Mouse (Mus musculus) Patski (cell line): ENCODE results near the gene Dnajc30. TPM values are rescaled to one million over a fixed set of nuclear protein-coding genes. Genes with fewer than 3 reads are reported as not detected.
"Not testable (repeated sequence)": the region's sequence is repeated elsewhere in the genome, so short reads cannot be mapped to it uniquely, and the experiment has no call there.

Experiments used
- ATAC-seq: fragments of 100-300 bp; one replicate; pipeline ENCODE4 v1.8.0; 2021
- CTCF ChIA-PET: fragments of 350-600 bp; sonication (Branson Sonifier 250); formaldehyde crosslinking; loops from one replicate; lab custom pipeline; 2022; ENCODE audit warnings: inconsistent platforms; lab: Charles Lee
- POLR2A ChIA-PET: fragments of 350-600 bp; sonication (Branson Sonifier 250); formaldehyde crosslinking; loops from one replicate; lab custom pipeline; 2022; ENCODE audit warnings: antibody characterized with exemption, inconsistent platforms; lab: Charles Lee
- DNase-seq: peaks from one replicate; pipeline ENCODE4 v3.0.0-alpha.2; 2011; ENCODE audit warnings: low read depth, low spot score
- H3K27me3 ChIP-seq: fragments of 371-371 bp; one replicate; pipeline ENCODE4 v1.5.1; 2021
- CTCF ChIP-seq: fragments of 100-300 bp; IDR thresholded peaks from one replicate; pipeline ENCODE4 v1.5.1; 2021
- in situ Hi-C: fragments of 300-500 bp; cut with MboI; formaldehyde crosslinking; loops from 3 replicates; pipeline ENCODE4 v1.11.1; 2018; ENCODE audit warnings: low pct_unique_long_range_greater_than_20kb, mixed read lengths
- polyA plus RNA-seq: library from polyadenylated mRNA; unstranded; gene quantifications from one replicate; pipeline ENCODE4 v1.2.3, GENCODE M21; 2021

Gene Dnajc30
- polyA plus RNA-seq, 1 experiment from 2014 or later, result 22.5 TPM

GRCm38 (mm10) chr5:135032581-135032980 lies 31.4 kb upstream of the Dnajc30 start:
- ATAC-seq (no peak), DNase-seq (no peak)
- ChIA-PET CTCF (no interaction called here), POLR2A (interaction anchor here (0.6 kb wide), 1 partner anchor 33 kb away, joined by 3 read pairs; no protein-coding TSS in a partner anchor)
- TF ChIP-seq CTCF, result no peak
- in situ Hi-C loops, result no loop called here
- H3K27me3 ChIP-seq, result no peaks in the 10 kb centered on the region

- TF ChIP-seq CTCF, result no peak
- DNase-seq (no peak), ATAC-seq (no peak)
- in situ Hi-C loops, result no loop called here
- ChIA-PET CTCF (interaction anchor here (1.9 to 4.0 kb wide), 3 partner anchors 12 to 18 kb away, joined by 5 to 24 read pairs (median 6); partner anchors contain the start of gene Stx1a), POLR2A (interaction anchor here (1.6 kb wide), 1 partner anchor 18 kb away, joined by 3 read pairs; no protein-coding TSS in a partner anchor)
- no peaks in the 10 kb centered on the region for H3K27me3 ChIP-seq
These were observed 29.4 kb upstream of the Dnajc30 start for GRCm38 (mm10) chr5:135034593-135034992.

GRCm38 (mm10) chr5:135035608-135036359 lies 28.2 kb upstream of the Dnajc30 start:
- CTCF ChIA-PET, result interaction anchor here (1.3 to 4.0 kb wide), 4 partner anchors 13 to 19 kb away, joined by 3 to 24 read pairs (median 6); partner anchors contain the start of gene Stx1a
- POLR2A ChIA-PET, result interaction anchor here (0.9 kb wide), 1 partner anchor 20 kb away, joined by 3 read pairs; no protein-coding TSS in a partner anchor
- no peak for ATAC-seq
- in situ Hi-C loops, result no loop called here
- TF ChIP-seq CTCF, result no peak
- no peak for DNase-seq
- no peaks in the 10 kb centered on the region for H3K27me3 ChIP-seq

- POLR2A ChIA-PET, result no interaction called here
- DNase-seq (no peak), ATAC-seq (no peak)
- TF ChIP-seq CTCF, result no peak
- CTCF ChIA-PET, result interaction anchor here (4.0 kb wide), 1 partner anchor 21 kb away, joined by 24 read pairs; no protein-coding TSS in a partner anchor
- H3K27me3 ChIP-seq, result no peaks in the 10 kb centered on the region
- in situ Hi-C loops, result no loop called here
These were observed 26.1 kb upstream of the Dnajc30 start for GRCm38 (mm10) chr5:135037946-135038345.

- in situ Hi-C loops, result no loop called here
- no peaks in the 10 kb centered on the region for H3K27me3 ChIP-seq
- no peak for ATAC-seq
- POLR2A ChIA-PET, result no interaction called here
- no peak for TF ChIP-seq CTCF
- DNase-seq, result no peak
- CTCF ChIA-PET, result interaction anchor here (2.2 to 2.3 kb wide), 2 partner anchors 17 to 19 kb away, joined by 8 to 11 read pairs; partner anchors contain the start of gene Stx1a
These were observed 24.5 kb upstream of the Dnajc30 start for GRCm38 (mm10) chr5:135039541-135039940.

GRCm38 (mm10) chr5:135040059-135040458 lies 23.9 kb upstream of the Dnajc30 start:
- ChIA-PET CTCF (interaction anchor here (2.2 to 2.3 kb wide), 2 partner anchors 17 to 20 kb away, joined by 8 to 11 read pairs; partner anchors contain the start of gene Stx1a), POLR2A (no interaction called here)
- H3K27me3 ChIP-seq, result no peaks in the 10 kb centered on the region
- no peak for ATAC-seq
- in situ Hi-C loops, result no loop called here
- DNase-seq, result no peak
- TF ChIP-seq CTCF, result no peak

- ATAC-seq (no peak), DNase-seq (no peak)
- ChIA-PET POLR2A (interaction anchor here (0.5 kb wide), 1 partner anchor 496 kb away, joined by 3 read pairs; no protein-coding TSS in a partner anchor), CTCF (interaction anchor here (0.9 to 2.3 kb wide), 7 partner anchors 11 to 35 kb away, joined by 3 to 11 read pairs (median 5); partner anchors contain the start of gene Stx1a)
- no peak for TF ChIP-seq CTCF
- in situ Hi-C loops, result no loop called here
- no peaks in the 10 kb centered on the region for H3K27me3 ChIP-seq
These were observed 23.2 kb upstream of the Dnajc30 start for GRCm38 (mm10) chr5:135040777-135041176.

- ATAC-seq, result peak; percentile 12
- no peak for TF ChIP-seq CTCF
- in situ Hi-C loops, result no loop called here
- POLR2A ChIA-PET, result no interaction called here
- CTCF ChIA-PET, result interaction anchor here (1.1 to 2.3 kb wide), 3 partner anchors 22 to 321 kb away, joined by 3 to 8 read pairs (median 4); no protein-coding TSS in a partner anchor
- no peaks in the 10 kb centered on the region for H3K27me3 ChIP-seq
- no peak for DNase-seq
These were observed 21.8 kb upstream of the Dnajc30 start for GRCm38 (mm10) chr5:135042105-135042788.

GRCm38 (mm10) chr5:135044575-135044974 lies 19.4 kb upstream of the Dnajc30 start:
- in situ Hi-C loops, result no loop called here
- CTCF ChIA-PET, result interaction anchor here (2.5 to 3.8 kb wide), 2 partner anchors 29 to 33 kb away, joined by 9 to 23 read pairs; no protein-coding TSS in a partner anchor
- no peaks in the 10 kb centered on the region for H3K27me3 ChIP-seq
- DNase-seq (no peak), ATAC-seq (no peak)
- TF ChIP-seq CTCF, result no peak
- POLR2A ChIA-PET, result no interaction called here

GRCm38 (mm10) chr5:135048539-135048938 lies 15.5 kb upstream of the Dnajc30 start:
- TF ChIP-seq CTCF, result no peak
- DNase-seq (no peak), ATAC-seq (no peak)
- ChIA-PET CTCF (interaction anchor here (1.3 to 1.5 kb wide), 2 partner anchors 14 to 33 kb away, joined by 4 to 6 read pairs; no protein-coding TSS in a partner anchor), POLR2A (interaction anchor here (0.6 to 0.8 kb wide), 2 partner anchors 11 to 86 kb away, joined by 3 read pairs; no protein-coding TSS in a partner anchor)
- in situ Hi-C loops, result no loop called here
- H3K27me3 ChIP-seq, result no peaks in the 10 kb centered on the region

GRCm38 (mm10) chr5:135049268-135049667 lies 14.7 kb upstream of the Dnajc30 start:
- ChIA-PET CTCF (interaction anchor here (1.3 to 1.5 kb wide), 2 partner anchors 15 to 34 kb away, joined by 4 to 6 read pairs; no protein-coding TSS in a partner anchor), POLR2A (interaction anchor here (0.6 to 0.8 kb wide), 2 partner anchors 10 to 85 kb away, joined by 3 read pairs; no protein-coding TSS in a partner anchor)
- in situ Hi-C loops, H3K27me3 ChIP-seq, ATAC-seq, DNase-seq: not testable (repeated sequence)
